Mouse (Mus musculus): ENCODE results near the gene Kdelr1.

Gene Kdelr1

DNA sequence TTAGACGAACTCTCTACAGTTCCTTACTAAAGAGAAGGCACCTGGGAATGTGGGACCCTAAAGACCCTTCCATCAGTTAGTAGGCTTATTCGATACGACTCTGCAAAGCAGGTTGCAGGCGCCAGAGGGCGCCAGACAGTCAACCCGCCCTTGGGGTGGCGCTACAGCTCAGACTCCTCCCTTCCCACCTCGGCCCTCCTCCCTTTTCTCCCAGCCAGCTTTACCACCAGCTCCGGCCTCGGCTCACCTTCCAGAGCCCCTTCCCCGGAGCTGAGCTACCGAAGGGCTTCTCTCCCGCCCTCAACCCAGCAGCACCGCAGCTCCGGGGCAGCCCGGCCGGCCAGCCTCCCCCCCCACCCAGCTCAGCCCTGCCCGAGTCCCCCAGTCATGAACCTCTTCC, at the start of gene Kdelr1:
Kdelr1 (plus strand) TSS at position 149 of the 400 bp plus-strand sequence.
- peak; percentile 90 for DNase-seq

DNA sequence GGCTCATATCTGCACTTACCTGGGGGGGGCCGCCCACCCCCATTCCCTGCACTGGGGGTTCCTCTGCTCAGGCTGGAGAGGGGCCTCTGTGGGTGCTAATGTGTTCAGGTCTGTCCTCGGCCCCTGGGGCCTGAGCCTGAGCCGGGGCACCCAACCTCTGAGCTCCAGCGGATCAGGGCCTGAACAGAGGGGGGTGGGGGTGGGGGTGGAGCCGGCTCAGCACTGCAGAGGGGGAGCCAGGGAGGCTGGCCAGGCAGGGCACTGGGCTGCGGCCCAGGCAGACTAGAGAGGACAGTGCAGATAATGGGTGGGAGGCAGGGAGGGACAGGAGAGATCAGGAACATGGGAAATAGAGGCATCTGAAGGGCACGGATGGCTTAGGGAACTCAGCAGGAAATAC, 48.0 kb upstream of the Kdelr1 start, which contains the start of gene Kcnj14:
Kcnj14 (minus strand) TSS at position 185 of the 400 bp plus-strand sequence.
- no peak for DNase-seq

DNA sequence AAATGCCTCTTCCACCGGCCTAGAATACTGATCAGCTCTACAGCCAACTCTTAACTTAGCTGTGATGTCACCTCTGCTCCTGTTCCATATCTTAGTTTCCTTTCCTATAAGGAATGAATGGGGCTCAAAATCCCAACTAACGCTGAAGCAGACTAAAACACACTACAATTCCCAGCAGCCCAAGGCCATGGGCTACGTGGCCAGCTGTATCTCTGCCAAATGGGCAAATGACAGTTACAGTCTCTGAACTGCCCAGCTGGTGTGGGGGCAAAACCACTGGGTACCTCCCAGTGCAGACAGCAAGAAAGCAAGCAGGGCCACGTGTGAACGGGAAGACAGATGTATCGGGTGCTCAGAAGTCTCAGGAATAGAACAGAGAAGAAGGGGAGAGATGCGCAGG, 45.9 kb upstream of the Kdelr1 start:
- no peak for DNase-seq

DNA sequence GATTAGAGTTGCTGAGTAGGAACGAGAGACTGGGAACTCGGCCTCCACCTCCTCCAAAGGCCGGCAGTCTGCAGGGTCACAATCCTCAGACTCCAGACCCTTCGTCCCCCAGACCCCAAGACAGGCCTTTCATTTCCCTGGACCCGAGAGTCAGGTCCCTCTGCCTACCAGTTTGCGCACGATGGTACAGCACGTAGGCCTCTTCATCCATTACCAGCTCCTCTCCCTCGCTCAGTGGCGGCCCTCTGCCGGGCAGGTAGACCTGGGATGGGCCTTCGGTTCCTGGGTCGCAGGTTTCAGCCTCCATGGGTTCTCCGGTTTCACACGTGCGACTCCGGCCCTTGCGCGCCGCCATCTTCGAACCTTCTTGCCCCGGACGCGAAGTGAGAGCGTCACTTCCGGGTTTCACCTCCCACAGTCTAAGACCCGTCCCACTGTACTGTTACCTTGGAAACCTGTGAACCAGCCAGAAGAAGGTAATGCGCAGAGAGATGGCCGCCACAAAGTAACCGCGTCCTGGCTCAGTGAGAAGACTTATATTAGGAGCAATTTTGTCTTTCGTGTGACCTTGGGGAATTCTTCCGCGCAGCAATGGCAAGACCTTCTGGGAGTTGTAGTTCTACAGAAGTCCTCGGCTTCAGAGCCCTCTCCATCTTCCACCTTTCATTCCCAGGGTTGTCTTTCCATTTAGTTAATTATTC, 42.0 kb upstream of the Kdelr1 start, which contains the start of gene Grwd1:
Grwd1 (minus strand) TSS at position 518 of the 701 bp plus-strand sequence.
- DNase-seq, result peak; percentile 80

DNA sequence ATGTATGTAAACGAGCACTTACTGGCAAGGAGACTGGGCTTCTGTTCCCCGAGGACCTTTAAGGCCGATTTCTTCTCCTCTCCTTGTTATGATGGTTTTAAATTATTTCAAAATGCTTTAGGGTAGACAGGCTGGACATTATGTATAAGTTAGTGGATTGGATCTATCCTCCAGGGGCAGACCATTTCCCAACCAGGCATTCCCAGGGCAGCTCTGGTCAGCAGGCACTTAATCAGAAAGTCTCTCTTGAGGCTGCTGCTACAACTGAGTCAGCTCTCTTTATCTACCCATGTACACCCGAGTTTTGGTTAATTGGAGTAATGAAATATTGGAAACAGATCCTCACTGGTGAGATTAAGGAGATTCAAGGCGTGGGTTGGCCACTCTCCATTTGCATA, 41.4 kb upstream of the Kdelr1 start:
- no peak for DNase-seq

DNA sequence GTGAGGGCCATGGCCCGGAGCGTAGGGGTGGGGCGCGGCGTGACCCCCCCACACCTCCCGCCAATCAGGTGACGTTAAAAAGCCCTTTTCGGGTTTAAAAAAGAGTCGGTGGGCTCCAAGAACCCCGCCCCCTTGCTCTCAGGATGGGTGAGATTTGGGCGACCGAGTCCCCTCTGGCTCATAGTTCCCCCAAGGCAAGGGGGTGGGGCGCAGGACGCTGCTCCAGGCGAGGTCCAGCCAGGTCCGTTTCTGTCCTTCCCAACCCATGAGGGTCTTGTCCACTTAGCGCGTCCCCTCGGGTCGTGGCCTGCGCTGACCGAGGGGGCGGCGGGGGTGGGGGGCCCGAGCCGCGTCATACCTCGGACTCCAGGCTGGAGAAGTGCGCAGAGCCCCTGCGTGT, 40.1 kb upstream of the Kdelr1 start:
- peak; percentile 10 for DNase-seq

DNA sequence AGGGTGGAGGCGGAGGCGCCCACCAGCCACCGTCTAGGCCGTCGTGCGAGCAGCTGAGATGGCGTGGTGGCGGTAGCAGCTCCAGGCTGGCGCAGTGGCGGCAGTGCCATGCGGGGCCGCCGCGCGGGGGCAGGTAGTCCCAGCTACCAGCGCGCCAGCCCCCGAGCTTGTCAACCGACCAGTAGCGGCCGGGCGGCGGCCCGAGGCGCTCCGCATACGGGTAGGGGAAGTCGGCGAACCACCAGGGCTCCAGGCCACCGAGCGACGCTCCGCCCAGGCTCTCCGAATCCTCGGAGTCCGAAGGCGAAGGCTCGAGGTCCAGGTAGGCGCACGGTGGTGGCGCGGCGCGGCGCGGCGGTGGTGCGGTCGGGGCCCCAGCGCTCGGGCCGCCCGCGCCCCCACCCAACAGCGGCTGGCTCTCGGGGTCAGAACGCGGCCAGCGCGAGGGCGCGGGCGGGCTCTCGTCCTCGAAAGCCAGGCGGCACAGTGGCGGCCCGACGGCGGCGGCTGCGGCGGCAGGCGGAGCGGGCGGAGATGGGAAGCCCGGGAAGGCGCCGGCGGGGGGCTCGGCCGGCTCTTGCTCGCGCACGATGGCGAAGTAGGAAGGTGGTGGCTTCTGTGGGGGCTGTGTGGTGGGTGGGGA, 39.3 kb upstream of the Kdelr1 start:
- DNase-seq, result peak; percentile 6

DNA sequence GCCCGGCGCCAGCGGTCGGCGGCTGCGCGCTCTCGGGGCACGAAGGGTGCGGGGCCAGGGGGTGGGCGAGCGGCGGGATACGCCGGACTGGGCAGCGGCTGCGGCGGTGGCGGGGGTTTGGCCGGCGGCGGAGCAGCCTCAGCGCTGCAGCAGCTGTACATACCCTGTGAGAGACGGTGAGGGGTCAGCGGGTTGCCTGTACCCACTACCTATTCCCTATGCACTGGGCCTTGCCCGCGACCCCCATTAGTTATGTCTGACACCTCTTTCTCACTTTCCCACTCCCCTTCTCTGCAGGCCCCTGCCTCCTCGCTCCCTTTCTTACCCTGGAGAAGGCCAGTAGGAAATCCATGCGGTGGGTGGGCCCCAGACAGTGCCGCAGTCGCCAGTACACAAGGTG, 38.6 kb upstream of the Kdelr1 start:
- DNase-seq, result peak; percentile 8

DNA sequence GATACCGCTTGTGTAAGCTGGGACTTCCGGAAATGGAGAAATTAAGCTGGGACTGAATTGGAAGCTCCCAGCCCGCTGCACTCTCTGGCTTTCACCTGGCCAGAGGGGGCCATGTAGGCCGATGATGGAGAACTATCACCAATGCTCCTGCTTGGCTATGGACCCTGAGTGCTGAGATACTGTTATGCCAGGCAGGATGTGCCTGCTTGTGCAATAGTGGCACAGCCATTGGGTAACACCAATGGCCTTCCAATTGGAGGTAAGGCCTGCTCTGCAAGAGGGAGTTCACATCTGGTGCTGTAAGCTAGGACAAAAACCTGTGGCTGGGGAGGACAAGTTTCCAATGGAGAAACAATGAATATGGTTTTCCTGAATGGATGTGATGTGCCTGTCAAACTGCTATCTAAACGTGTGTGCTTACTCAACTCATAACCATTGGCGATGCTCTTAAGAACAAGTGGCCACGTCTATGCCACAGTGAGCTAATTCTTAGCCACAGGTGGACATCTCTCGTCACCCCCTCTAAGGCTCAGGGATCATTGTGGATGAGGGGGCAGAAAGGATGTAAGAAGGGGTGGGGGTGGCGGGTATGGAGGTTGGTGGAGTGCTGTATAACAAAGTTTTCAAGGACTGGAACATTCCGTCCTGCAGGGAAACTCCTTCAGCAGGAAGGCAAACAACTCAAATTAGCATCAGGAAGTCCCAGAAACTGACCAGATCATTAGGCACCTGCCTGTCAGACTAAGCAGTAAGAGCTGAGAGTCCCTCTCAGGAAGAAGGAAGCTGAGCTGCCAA, 29.4 kb upstream of the Kdelr1 start:
- DNase-seq, result no peak

DNA sequence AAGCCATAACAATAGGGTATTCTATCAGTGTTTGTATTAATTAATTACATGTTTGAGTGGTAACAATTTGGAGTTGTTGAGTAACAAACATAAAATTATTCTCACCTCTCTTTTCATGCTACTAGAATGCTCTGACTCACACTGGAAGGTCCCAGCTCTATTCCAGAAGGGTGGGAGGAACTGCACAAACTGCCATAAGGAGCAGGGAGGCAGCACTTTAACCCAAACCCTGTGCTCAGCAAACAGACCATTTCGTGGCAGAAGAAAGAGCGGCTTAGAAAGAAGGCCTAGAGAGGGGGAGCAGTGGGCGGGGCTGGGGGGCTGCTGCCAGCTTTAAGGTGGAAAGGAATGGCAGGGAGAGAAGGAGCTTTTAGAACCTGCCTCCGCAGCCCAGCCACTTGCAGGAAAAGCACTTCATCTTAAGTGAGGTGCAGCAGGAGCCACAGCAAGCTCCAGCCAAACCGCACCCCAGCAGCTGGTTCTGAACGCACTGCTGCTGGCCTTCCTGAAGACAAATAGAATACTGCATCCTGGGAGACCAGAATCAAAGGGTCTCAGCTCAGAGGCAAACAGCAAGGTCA, 24.0 kb upstream of the Kdelr1 start:
- DNase-seq, result no peak

DNA sequence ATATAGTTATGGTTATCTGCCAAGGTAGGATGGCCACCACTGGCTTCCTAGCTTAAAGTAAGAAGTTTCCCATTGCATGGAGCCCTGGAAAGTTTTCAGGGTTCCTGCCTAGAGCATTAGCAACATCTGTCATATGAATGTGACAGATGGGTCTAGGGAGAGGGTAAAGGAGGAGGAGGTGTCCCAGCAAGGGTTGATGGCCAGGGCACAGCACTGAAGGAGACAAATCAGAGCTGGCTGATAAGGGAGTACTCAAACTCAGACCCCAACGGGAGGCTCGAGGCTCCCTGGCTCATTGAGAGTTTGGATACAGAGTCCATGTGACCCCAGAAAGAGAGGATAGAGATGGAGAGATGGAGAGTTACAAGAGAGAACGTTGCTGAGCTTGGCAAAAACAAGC, 21.9 kb upstream of the Kdelr1 start:
- no peak for DNase-seq

DNA sequence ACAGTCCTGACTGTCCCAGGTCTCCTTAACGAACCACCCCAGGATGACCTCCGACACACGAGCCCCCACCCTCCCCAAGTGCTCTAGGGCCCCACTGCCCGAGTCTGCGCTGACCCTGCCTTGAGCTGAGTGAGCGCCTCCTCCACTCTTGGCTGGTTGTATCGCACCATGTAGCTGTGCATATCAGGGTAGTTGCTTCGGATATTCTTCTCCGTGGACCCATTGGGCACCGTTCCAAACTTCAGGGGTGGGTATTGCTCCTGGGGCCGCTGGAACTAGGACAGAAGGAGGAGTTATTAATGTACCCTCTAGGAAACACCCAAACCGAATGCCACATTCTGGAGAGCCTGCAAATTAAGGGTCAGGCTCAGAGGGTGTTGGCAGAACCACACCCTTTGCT, 19.5 kb upstream of the Kdelr1 start:
- DNase-seq, result no peak

DNA sequence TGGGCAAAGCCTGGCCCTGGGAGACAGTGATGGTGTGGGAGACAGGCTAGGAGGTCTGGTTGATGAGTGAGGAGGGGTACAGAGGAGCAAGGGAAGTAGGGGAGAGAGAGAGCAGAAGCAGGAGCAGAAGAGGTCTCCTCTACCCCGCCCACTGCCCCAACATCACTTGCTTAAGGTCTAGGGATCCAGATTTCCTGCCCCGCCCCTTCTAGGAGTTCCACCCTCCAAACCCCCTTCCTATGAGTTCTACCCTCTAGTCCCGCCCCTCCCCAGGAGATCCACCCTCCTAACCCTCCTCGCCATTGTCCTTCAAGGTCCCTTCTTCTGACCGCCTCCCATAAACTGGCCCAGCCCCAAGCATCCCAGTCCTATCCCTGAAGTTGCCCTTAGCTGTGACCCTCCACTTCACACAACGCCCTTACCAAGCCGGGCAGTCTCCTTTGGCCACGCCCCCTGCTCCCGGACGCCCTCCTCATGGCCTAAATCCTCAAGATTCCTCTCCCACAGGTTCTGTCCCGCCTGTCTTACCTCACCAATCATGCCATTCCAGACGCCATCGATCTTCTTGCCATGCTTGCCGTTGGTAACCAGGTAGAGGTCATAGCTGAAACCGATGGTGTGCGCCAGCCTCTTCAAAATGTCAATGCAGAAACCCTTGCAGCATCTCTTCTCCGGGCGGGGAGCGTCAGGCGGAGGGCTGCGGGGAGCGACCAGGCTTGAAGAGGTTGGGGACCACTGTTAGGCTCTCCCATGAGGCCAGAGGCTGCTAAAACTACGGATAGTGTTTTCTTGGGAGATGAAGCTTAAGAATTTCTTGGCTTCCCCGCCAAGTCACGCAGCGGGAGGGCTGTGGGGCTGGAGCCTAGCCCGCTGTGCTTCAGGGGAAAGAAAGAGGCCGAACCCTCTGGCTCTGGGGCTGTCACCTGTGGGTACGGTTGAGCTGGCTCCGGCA, 15.3 kb upstream of the Kdelr1 start:
- peak; percentile 67 for DNase-seq

DNA sequence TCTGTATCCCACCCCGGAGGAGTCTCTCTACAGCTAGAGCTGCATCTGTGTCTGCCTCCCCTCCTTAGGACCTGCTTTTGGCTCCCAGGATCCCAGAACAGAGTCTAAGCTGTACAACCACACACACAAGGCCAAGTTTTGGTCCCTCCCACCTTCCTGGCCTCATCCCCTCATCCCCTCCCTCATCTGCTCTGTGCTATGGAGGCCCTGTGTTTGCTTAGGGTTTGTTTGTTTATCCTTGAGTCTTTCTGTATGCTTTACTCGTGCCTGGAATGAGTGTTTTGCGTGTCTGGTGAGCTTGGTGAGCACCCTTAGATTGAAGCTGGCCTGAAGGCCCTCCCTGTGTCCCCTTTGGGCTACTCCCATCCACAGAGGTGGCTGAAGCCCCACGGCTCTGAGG, 13.6 kb upstream of the Kdelr1 start:
- no peak for DNase-seq

DNA sequence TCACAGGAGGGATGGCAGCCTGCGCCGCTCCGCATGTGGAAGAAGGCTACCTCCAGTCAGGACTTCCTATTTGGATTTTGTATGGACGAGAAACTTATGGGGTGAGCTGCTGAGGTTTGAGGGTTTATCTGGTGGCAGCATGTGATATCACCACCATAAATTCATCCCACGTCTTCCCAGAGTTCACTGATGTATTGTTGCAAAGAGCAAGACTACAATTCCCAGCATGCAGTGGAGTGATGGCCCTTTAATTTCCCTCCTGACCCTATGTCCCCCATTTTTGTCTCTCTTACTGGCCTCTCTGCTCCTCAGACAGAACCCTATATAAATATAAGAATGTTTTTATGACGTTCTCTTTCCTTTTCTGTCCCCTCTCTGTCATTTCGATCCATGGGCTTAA, 9.8 kb upstream of the Kdelr1 start:
- no peak for DNase-seq

DNA sequence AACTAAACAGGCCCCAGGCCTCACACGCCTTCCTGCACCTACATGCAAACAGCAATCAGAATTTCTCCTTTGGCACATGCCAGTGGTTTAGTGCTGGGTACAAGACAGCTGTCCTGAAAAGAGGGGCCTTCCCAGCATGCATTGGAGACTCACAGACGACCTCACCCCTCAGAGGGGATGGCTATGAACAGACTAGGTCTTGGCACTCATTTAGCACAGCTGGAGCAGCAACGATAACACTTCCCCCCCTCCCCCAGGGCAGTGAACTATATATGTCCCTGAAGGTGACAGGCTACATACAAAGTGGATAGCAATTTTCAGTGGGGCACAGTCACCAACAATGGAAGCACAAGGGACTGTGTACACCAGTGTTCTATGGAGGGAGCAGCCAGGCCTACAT, 8.1 kb upstream of the Kdelr1 start:
- DNase-seq, result no peak

DNA sequence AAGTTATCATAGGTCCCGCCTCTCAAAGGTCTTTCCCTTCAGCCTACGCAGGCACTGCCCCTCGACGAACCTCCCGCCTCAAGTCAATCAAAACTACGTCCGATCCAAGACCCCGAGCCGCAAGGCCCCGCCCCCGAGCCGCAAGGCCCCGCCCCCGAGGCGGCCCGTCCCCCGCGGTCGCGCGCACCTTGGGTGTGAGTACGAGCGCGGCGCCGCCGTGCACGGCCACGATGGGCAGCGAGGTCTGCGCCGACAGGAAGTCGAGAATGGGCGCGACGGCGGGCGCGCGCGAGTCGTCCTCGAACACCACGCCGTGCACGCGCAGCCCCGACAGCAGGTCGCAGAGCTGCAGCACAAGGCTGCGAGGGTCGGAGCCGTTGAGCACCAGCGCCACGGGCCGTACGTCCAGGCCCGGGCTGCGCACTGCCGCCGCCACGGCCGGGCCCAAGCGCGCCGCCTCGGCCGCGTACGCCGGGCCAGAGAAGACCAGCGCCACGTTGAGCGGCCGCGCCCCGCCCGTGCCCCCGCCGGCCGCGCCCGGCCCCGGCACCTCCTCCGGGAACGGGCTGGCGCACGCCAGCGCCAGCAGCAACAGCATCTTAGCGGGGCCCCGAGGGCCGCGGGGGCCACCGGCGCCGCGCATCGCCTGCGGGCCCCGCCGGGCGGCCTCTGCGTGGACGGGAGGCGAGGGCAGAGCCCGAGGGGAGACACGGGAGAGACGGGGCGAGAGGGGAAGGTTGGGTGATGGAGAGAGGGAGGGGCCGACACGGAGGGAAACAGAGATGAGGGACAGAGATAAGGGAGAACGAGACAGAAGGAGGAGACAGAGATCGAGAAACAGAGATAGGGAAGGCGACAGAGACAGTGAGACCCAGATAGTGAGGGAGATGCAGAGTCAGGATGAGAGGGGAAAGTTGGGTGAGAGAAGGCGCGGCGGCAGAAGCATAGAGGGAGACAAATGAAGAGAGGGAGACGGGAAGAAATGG, 6.4 kb upstream of the Kdelr1 start:
- DNase-seq, result peak; percentile 64

DNA sequence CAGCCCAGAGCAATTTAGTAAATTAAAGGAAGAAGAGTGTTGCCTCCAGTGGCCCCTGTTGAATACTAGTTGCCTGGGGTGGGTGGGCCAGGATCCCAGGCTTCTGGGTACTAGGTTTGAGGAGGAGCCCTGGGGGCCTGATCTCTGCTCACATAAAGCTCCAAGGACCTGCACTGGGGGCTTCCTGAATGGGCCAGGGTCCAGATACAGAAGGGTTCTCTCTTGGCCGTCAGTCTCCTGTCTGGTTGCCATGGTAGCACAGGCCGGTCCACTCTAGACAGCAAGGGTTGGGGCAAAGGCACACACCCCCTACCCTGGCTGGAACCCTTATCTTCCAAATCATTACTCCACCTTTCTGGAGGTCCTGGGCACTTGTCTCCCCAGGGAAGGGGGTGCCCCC, 4.7 kb upstream of the Kdelr1 start:
- no peak for DNase-seq

DNA sequence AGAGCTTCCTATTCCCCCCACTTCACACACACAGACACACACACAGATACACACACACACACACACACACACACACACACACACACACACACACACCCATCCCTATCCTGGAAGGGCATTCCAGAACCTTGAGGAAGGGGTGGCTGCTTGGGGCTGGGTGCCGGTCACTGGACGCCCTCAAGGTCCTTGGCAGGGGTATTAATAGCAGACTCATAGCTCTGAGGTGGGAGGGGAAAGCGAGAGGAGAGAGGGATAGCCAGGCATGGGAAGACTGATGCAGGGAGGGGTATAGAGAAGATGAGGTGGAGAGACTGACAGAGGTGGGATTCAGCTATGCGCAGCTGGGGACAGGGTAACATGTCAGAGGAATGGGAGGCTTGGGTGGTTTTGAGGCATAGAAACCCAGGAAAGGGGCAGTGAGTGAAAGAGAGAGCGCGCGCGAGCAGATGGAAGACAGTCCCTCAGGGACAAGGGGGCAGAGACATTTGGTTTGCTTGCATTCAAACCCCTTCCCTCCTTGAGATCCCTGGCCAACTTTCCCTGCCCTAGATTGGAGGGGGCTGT, 3.4 kb upstream of the Kdelr1 start:
- no peak for DNase-seq

DNA sequence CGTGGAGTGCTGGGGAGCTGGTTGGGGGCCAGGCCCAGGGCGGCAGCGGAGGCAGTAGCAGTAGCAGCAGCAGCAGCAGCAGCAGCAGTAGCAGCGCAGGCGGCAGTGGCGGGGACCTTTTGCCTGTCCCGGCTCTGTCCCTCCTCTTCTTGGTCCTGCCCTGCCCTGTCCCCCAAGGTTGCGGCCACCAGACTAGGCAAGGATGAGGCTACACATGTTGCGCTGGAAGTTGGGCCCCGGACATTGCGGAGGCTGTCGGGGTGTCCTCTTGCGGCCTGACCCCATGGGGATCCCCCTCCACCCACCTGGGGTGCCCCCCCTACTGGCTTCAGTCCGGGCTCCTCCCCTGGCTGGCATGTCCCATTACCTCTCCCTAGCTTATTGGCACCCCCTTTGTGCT, 2.8 kb upstream of the Kdelr1 start:
- DNase-seq, result no peak

Measured in cerebellum, adult 8-10 months (tissue).